Mouse (Mus musculus) ES-Bruce4 (cell line): Measurements from ENCODE around the gene Jsrp1. TPM values are rescaled to one million over a fixed set of nuclear protein-coding genes. Genes with fewer than 3 reads are reported as not detected.
"Not testable (repeated sequence)": the region's sequence is repeated elsewhere in the genome, so short reads cannot be mapped to it uniquely, and the experiment has no call there.

ENCODE experiments used
- H3K27ac ChIP-seq: 2 replicates; pipeline ENCODE4 v1.5.1; 2012; ENCODE audit warnings: low read length, inconsistent platforms; ENCODE audit not compliant: insufficient read depth
- H3K27me3 ChIP-seq: 2 replicates; pipeline ENCODE4 v1.6.1; 2012; ENCODE audit warnings: mild to moderate bottlenecking, low read length, inconsistent platforms; ENCODE audit not compliant: control insufficient read depth, poor library complexity, insufficient read depth, severe bottlenecking
- H3K36me3 ChIP-seq: 2 replicates; pipeline ENCODE4 v1.6.1; 2012; ENCODE audit warnings: inconsistent platforms, mild to moderate bottlenecking, low read length, moderate library complexity; ENCODE audit not compliant: control insufficient read depth, poor library complexity, insufficient read depth, severe bottlenecking
- H3K4me1 ChIP-seq: one replicate; pipeline ENCODE4 v1.8.1; 2011; ENCODE audit warnings: low read length; ENCODE audit not compliant: control insufficient read depth, insufficient read depth
- H3K4me3 ChIP-seq: 2 replicates; pipeline ENCODE4 v1.5.1; 2011; ENCODE audit warnings: low read depth, mild to moderate bottlenecking, low read length
- H3K9ac ChIP-seq: 2 replicates; pipeline ENCODE4 v1.6.1; 2012; ENCODE audit warnings: low read depth, mild to moderate bottlenecking, inconsistent platforms; ENCODE audit not compliant: poor library complexity, severe bottlenecking
- H3K9me3 ChIP-seq: replicated peaks from 2 replicates; pipeline ENCODE4 v1.6.1; 2012; ENCODE audit warnings: mild to moderate bottlenecking, low read length, inconsistent platforms; ENCODE audit not compliant: control insufficient read depth, poor library complexity, insufficient read depth, severe bottlenecking
- CTCF ChIP-seq: IDR thresholded peaks from one replicate; pipeline ENCODE4 v1.8.1; 2011; ENCODE audit warnings: low read depth, low read length
- EP300 ChIP-seq: IDR thresholded peaks from 2 replicates; pipeline ENCODE4 v1.6.1; 2011; ENCODE audit warnings: low read depth, low read length; ENCODE audit not compliant: insufficient read depth
- POLR2A ChIP-seq: IDR thresholded peaks from one replicate; pipeline ENCODE4 v1.8.1; 2011; ENCODE audit warnings: low read length; ENCODE audit not compliant: insufficient read depth
- polyA plus RNA-seq: library from polyadenylated mRNA; stranded (reverse); fragments of >200 nt; gene quantifications from 2 replicates; pipeline ENCODE4 v1.2.4, GENCODE M21; 2011; ENCODE audit warnings: low read depth; ENCODE audit not compliant: missing spikeins, insufficient read depth, insufficient read length

The Jsrp1 gene
- polyA plus RNA-seq, 1 experiment = 0.85 TPM

- TF ChIP-seq EP300 (no peak), CTCF (no peak), POLR2A (no peak)
- Histone ChIP-seq H3K27ac (no peak overlapping the region), H3K4me1 (no peaks in the 10 kb centered on the region), H3K4me3 (no peak overlapping the region), H3K36me3 (no peaks in the 10 kb centered on the region), H3K27me3 (0 out of 2 replicates have a peak, but pooled peaks cover 1% of the 10 kb centered on the region), H3K9ac (no peak overlapping the region), H3K9me3 (no peaks in the 10 kb centered on the region)
Measured at GRCm38 (mm10) chr10:80837827-80838226, 24.5 kb upstream of the Jsrp1 start.

GRCm38 (mm10) chr10:80836949-80837379, 23.7 kb upstream of the Jsrp1 start:
- no peaks in the 10 kb centered on the region for H3K36me3 ChIP-seq
- H3K9ac ChIP-seq = no peak overlapping the region
- H3K27me3 ChIP-seq = 0 out of 2 replicates have a peak, but pooled peaks cover 1% of the 10 kb centered on the region
- no peak overlapping the region for H3K27ac ChIP-seq
- H3K4me1 ChIP-seq = no peaks in the 10 kb centered on the region
- TF ChIP-seq EP300 (no peak), POLR2A (no peak)
- no peaks in the 10 kb centered on the region for H3K9me3 ChIP-seq
- no peak overlapping the region for H3K4me3 ChIP-seq

GRCm38 (mm10) chr10:80835617-80836016, 22.3 kb upstream of the Jsrp1 start:
- Histone ChIP-seq H3K36me3 (no peaks in the 10 kb centered on the region), H3K4me1 (no peaks in the 10 kb centered on the region), H3K9ac (no peak overlapping the region), H3K4me3 (peak overlapping the region; percentile 24), H3K9me3 (no peaks in the 10 kb centered on the region), H3K27ac (no peak overlapping the region), H3K27me3 (0 out of 2 replicates have a peak, but pooled peaks cover 1% of the 10 kb centered on the region)
- TF ChIP-seq EP300 (no peak), POLR2A (no peak), CTCF (no peak)

- TF ChIP-seq CTCF = no peak
- TF ChIP-seq EP300 = no peak
- no peak for TF ChIP-seq POLR2A
- Histone ChIP-seq H3K36me3 (peaks cover 3% of the 10 kb centered on the region), H3K9ac (no peak overlapping the region), H3K27ac (no peak overlapping the region), H3K4me3 (no peak overlapping the region), H3K27me3 (0 out of 2 replicates have a peak, but pooled peaks cover 1% of the 10 kb centered on the region), H3K9me3 (no peaks in the 10 kb centered on the region), H3K4me1 (no peaks in the 10 kb centered on the region)
Measured at GRCm38 (mm10) chr10:80832818-80833217, 19.5 kb upstream of the Jsrp1 start.

GRCm38 (mm10) chr10:80831136-80831535, 17.8 kb upstream of the Jsrp1 start:
- Histone ChIP-seq H3K36me3 (peaks cover 3% of the 10 kb centered on the region), H3K27me3 (0 out of 2 replicates have a peak, but pooled peaks cover 1% of the 10 kb centered on the region), H3K9me3 (no peaks in the 10 kb centered on the region), H3K9ac (no peak overlapping the region), H3K4me1 (no peaks in the 10 kb centered on the region), H3K27ac (no peak overlapping the region), H3K4me3 (no peak overlapping the region)
- no peak for TF ChIP-seq EP300
- TF ChIP-seq CTCF = no peak
- TF ChIP-seq POLR2A = no peak

GRCm38 (mm10) chr10:80829359-80830278, 16.3 kb upstream of the Jsrp1 start:
- no peaks in the 10 kb centered on the region for H3K4me1 ChIP-seq
- no peaks in the 10 kb centered on the region for H3K27me3 ChIP-seq
- H3K9me3 ChIP-seq = no peaks in the 10 kb centered on the region
- H3K27ac ChIP-seq = no peak overlapping the region
- H3K9ac ChIP-seq = no peak overlapping the region
- no peak overlapping the region for H3K4me3 ChIP-seq
- TF ChIP-seq CTCF (no peak), POLR2A (no peak), EP300 (no peak)
- peaks cover 3% of the 10 kb centered on the region for H3K36me3 ChIP-seq

GRCm38 (mm10) chr10:80828587-80828986, 15.3 kb upstream of the Jsrp1 start:
- H3K9me3 ChIP-seq, H3K4me3 ChIP-seq, H3K9ac ChIP-seq, H3K27me3 ChIP-seq, H3K4me1 ChIP-seq, H3K36me3 ChIP-seq, H3K27ac ChIP-seq: not testable (repeated sequence)
